Mouse (Mus musculus) E14TG2a.4 (cell line): ENCODE measurements around the gene Zfp57.
"Not testable (repeated sequence)": the region's sequence is repeated elsewhere in the genome, so short reads cannot be mapped to it uniquely, and the experiment has no call there.

Experiments used
- H3K27me3 ChIP-seq: 2 replicates; pipeline ENCODE4 v1.6.1; 2014; ENCODE audit warnings: low read length, control low read depth; ENCODE audit not compliant: insufficient read depth
- H3K36me3 ChIP-seq: 2 replicates; pipeline ENCODE4 v1.6.1; 2014; ENCODE audit warnings: low read length, control low read depth; ENCODE audit not compliant: insufficient read depth
- H3K4me1 ChIP-seq: replicated peaks from 2 replicates; pipeline ENCODE4 v1.6.1; 2014; ENCODE audit warnings: low read depth, low read length, control low read depth
- H3K4me3 ChIP-seq: replicated peaks from 2 replicates; pipeline ENCODE4 v1.5.1; 2014; ENCODE audit warnings: mild to moderate bottlenecking, low read length
- H3K9me3 ChIP-seq: 2 replicates; pipeline ENCODE4 v1.6.1; 2014; ENCODE audit warnings: low read length, control low read depth
- CTCF ChIP-seq: conservative IDR thresholded peaks from 2 replicates; pipeline ENCODE4 v1.5.1; 2014; ENCODE audit warnings: low read length
- NANOG ChIP-seq: IDR thresholded peaks from 2 replicates; pipeline ENCODE4 v1.6.1; 2014; ENCODE audit warnings: borderline replicate concordance, low read length, mixed read lengths
- POU5F1 ChIP-seq: IDR thresholded peaks from 2 replicates; pipeline ENCODE4 v1.6.1; 2014; ENCODE audit warnings: low read length, borderline replicate concordance

The Zfp57 gene

GRCm38 (mm10) chr17:37003366-37003765 lies 2.4 kb downstream of the Zfp57 start:
- H3K36me3 ChIP-seq, result peaks cover 52% of the 10 kb centered on the region
- peak overlapping the region; percentile 97 for H3K4me3 ChIP-seq
- peaks cover 84% of the 10 kb centered on the region for H3K4me1 ChIP-seq
- no peak for TF ChIP-seq CTCF
- no peak for TF ChIP-seq POU5F1
- TF ChIP-seq NANOG, result no peak
- no peaks in the 10 kb centered on the region for H3K27me3 ChIP-seq
- no peaks in the 10 kb centered on the region for H3K9me3 ChIP-seq

- Histone ChIP-seq H3K27me3 (no peaks in the 10 kb centered on the region), H3K36me3 (peaks cover 86% of the 10 kb centered on the region), H3K4me3 (peak overlapping the region; percentile 8), H3K9me3 (no peaks in the 10 kb centered on the region), H3K4me1 (peaks cover 96% of the 10 kb centered on the region)
- TF ChIP-seq NANOG, result no peak
- TF ChIP-seq CTCF, result no peak
- no peak for TF ChIP-seq POU5F1
Observed at GRCm38 (mm10) chr17:37008161-37008560, 7.2 kb downstream of the Zfp57 start.

GRCm38 (mm10) chr17:37009460-37010042 lies 8.6 kb downstream of the Zfp57 start:
- Histone ChIP-seq H3K27me3 (no peaks in the 10 kb centered on the region), H3K4me1 (peaks cover 95% of the 10 kb centered on the region), H3K4me3 (peak overlapping the region; percentile 2; the same call in 1 of the 2 replicates), H3K9me3 (no peaks in the 10 kb centered on the region), H3K36me3 (peaks cover 72% of the 10 kb centered on the region)
- TF ChIP-seq POU5F1 (no peak), NANOG (no peak), CTCF (no peak)

- Histone ChIP-seq H3K4me1 (peaks cover 76% of the 10 kb centered on the region), H3K9me3 (no peaks in the 10 kb centered on the region), H3K4me3 (no peak overlapping the region), H3K27me3 (no peaks in the 10 kb centered on the region), H3K36me3 (peaks cover 50% of the 10 kb centered on the region)
- no peak for TF ChIP-seq CTCF
- TF ChIP-seq POU5F1, result no peak
- no peak for TF ChIP-seq NANOG
Observed at GRCm38 (mm10) chr17:37011719-37012118, 10.8 kb downstream of the Zfp57 start.

GRCm38 (mm10) chr17:37012141-37012540 lies 11.2 kb downstream of the Zfp57 start:
- Histone ChIP-seq H3K36me3 (peaks cover 46% of the 10 kb centered on the region), H3K9me3 (no peaks in the 10 kb centered on the region)
- TF ChIP-seq CTCF, result no peak
- no peak for TF ChIP-seq POU5F1
- TF ChIP-seq NANOG, result no peak

DNA sequence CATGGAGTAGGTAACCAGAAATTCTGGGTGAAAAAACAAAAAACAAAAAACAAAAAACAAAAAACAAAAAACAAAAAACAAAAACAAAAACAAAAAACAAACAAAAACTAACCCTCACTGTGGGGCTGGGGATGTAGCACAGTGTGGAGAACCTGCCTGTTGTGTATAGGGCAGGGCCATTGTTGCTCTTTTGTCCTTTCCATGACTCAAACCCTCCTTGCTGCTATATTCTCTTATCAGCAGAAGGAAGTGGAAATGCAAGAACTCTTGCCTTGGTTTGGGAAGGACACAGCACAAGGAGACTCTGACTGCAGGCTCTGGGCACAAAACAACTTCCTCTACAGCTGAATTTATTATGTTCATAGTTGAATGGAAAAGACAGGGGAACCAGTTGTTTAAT lies 15.4 kb downstream of the Zfp57 start:
- Histone ChIP-seq H3K27me3 (no peaks in the 10 kb centered on the region), H3K4me1 (peaks cover 60% of the 10 kb centered on the region), H3K9me3 (no peaks in the 10 kb centered on the region), H3K4me3 (no peak overlapping the region), H3K36me3 (peaks cover 5% of the 10 kb centered on the region)
- TF ChIP-seq CTCF (no peak), NANOG (no peak), POU5F1 (no peak)

More at GRCm38 (mm10) chr17:37012141-37012540, 11.2 kb downstream of the Zfp57 start:
- Histone ChIP-seq H3K4me1 (peaks cover 76% of the 10 kb centered on the region), H3K27me3 (no peaks in the 10 kb centered on the region), H3K4me3 (peak overlapping the region; percentile 40)

- no peaks in the 10 kb centered on the region for H3K36me3 ChIP-seq
- H3K4me3 ChIP-seq, result no peak overlapping the region
- TF ChIP-seq CTCF (no peak), NANOG (peak; percentile 50; the same call in 1 of the 2 replicates)
- H3K9me3 ChIP-seq, result no peaks in the 10 kb centered on the region
- peaks cover 59% of the 10 kb centered on the region for H3K4me1 ChIP-seq
- H3K27me3 ChIP-seq, result no peaks in the 10 kb centered on the region
Observed at GRCm38 (mm10) chr17:37018328-37018727, 17.4 kb downstream of the Zfp57 start.

GRCm38 (mm10) chr17:37019242-37019641 lies 18.3 kb downstream of the Zfp57 start:
- not testable (repeated sequence) for H3K9me3 ChIP-seq, H3K27me3 ChIP-seq, H3K36me3 ChIP-seq, H3K4me3 ChIP-seq
- H3K4me1 ChIP-seq, result peaks cover 59% of the 10 kb centered on the region

- H3K27me3 ChIP-seq, result no peaks in the 10 kb centered on the region
- H3K4me3 ChIP-seq, result peak within 1 kb of the TSS; percentile 39
- no peaks in the 10 kb centered on the region for H3K9me3 ChIP-seq
- peaks cover 77% of the 10 kb centered on the region for H3K4me1 ChIP-seq
- no peaks in the 10 kb centered on the region for H3K36me3 ChIP-seq
- TF ChIP-seq CTCF, result no peak
- TF ChIP-seq NANOG, result no peak
- no peak for TF ChIP-seq POU5F1
Observed at GRCm38 (mm10) chr17:37022628-37023576, 21.9 kb downstream of the Zfp57 start, which contains the start of gene Mog. TSS of gene Mog (minus strand) at chr17:37023398.
